Mouse (Mus musculus) heart, adult 2 months (tissue): ENCODE results near the gene Eif2ak2.

Experiments used
- CTCF ChIP-seq: fragments of 200-600 bp; IDR thresholded peaks from 2 replicates; pipeline ENCODE4 v1.8.1; 2022; ENCODE audit warnings: antibody characterized with exemption, mild to moderate bottlenecking, moderate library complexity
- EP300 ChIP-seq: fragments of 200-500 bp; IDR thresholded peaks from 2 replicates; pipeline ENCODE4 v1.6.1; 2011; ENCODE audit warnings: low read depth, low read length, control low read depth; ENCODE audit not compliant: insufficient read depth

- TF ChIP-seq CTCF (no peak), EP300 (peak; percentile 55)
Observed at GRCm38 (mm10) chr17:78916369-78916813, 34.0 kb upstream of the Eif2ak2 start, which contains the start of gene Cebpzos.
